Comparison of ENCODE assay signal across 11 mouse cellular contexts in the genomic region with DNA sequence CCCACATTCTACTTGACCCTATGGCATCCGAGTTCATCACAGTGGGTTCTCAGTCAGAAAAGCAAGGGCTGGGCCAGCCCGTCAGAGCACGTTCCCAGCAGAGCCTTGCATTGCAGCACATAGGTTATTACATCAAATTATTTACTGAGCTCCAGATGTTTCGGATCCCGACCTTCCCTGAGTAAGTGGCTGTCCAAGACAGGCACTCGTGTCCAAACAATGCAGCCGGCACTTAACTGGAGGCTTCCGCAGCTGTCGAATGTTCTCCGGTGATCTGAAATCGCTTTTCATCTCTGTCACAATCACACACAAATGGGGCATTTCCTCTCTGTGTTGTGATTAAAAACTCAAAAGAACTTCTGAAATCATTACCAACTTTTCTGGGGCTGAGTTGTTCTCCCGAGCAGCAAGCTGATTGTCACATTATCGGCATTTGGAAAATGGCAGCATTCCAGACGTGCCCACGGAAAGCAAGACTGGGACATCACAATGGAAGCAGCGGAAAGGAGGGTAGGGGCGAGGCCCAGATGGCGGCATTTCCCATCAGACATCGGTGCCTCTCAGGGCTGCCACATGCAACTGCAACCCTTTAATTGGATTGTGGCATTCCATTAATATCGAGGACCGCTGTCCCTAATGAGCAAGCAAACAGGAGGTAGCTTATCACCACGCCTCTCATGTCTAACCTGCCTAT.
DNase-seq lines count a peak whose midpoint lies in the region; ATAC-seq lines count a peak whose summit lies in the region.
"Had no signal": no experiment of that assay in that cellular context is flagged by ENCODE, and none has a peak within 500 bp of the region (broad histone marks: within the 10 kb centered on the region; RNA-seq: fewer than 3 reads in every experiment).

No protein-coding gene starts in this region.

- no peak overlapping the region for H3K4me3 ChIP-seq in kidney, embryonic 16.5 days (ENCODE audit: low read length)
- no peak overlapping the region for H3K4me3 ChIP-seq in embryonic facial prominence, embryonic 10.5 days
- H3K4me3 ChIP-seq in intestine, embryonic 16.5 days (ENCODE audit: low read length), result no peak overlapping the region
- H3K4me3 ChIP-seq: liver, embryonic 15.5 days had no signal

- no peaks in the 10 kb centered on the region for H3K36me3 ChIP-seq in kidney, embryonic 16.5 days (ENCODE audit: insufficient read depth, low read length)
- no peaks in the 10 kb centered on the region for H3K36me3 ChIP-seq in embryonic facial prominence, embryonic 10.5 days (replicated peaks)
- no peaks in the 10 kb centered on the region for H3K36me3 ChIP-seq in intestine, embryonic 16.5 days (ENCODE audit: control insufficient read depth, insufficient read depth, low read length)
- H3K36me3 ChIP-seq: liver, embryonic 15.5 days had no signal

- no peak overlapping the region for H3K4me2 ChIP-seq in kidney, embryonic 16.5 days (replicated peaks; ENCODE audit: low read depth, low read length)
- no peak overlapping the region for H3K4me2 ChIP-seq in intestine, embryonic 16.5 days (ENCODE audit: low read depth, low read length)
- H3K4me2 ChIP-seq: liver, embryonic 15.5 days had no signal

- WGBS in kidney, embryonic 16.5 days, result 59% methylated on average over 22 of the region's 22 CpGs
- WGBS in embryonic facial prominence, embryonic 10.5 days, result 63% methylated on average over 22 of the region's 22 CpGs
- WGBS in intestine, embryonic 16.5 days, result 58% methylated on average over 22 of the region's 22 CpGs

- no peak for DNase-seq in kidney, adult 18-20 months
- peak; percentile 47 for DNase-seq in embryonic facial prominence, embryonic 10.5 days (ENCODE audit: low spot score)
- peak; percentile 37 for DNase-seq in lung, postnatal 36 days
- DNase-seq in urinary bladder, postnatal 36 days (ENCODE audit: low spot score in 2 of 2), result no peak
- no peak for DNase-seq in ovary, postnatal 14 days (ENCODE audit: low spot score)
- DNase-seq: kidney, adult 11 months had no signal

- H3K9me3 ChIP-seq in kidney, embryonic 16.5 days (ENCODE audit: low read length), result no peaks in the 10 kb centered on the region
- H3K9me3 ChIP-seq in embryonic facial prominence, embryonic 10.5 days, result no peaks in the 10 kb centered on the region
- no peaks in the 10 kb centered on the region for H3K9me3 ChIP-seq in intestine, embryonic 16.5 days (ENCODE audit: control insufficient read depth, low read length)
- H3K9me3 ChIP-seq: liver, embryonic 15.5 days had no signal

- H3K27ac ChIP-seq in kidney, embryonic 16.5 days (ENCODE audit: low read length), result no peak overlapping the region
- no peak overlapping the region for H3K27ac ChIP-seq in embryonic facial prominence, embryonic 10.5 days (replicated peaks)
- no peak overlapping the region for H3K27ac ChIP-seq in intestine, embryonic 16.5 days (ENCODE audit: low read length)
- H3K27ac ChIP-seq: liver, embryonic 15.5 days had no signal

- H3K9ac ChIP-seq in kidney, embryonic 16.5 days (replicated peaks; ENCODE audit: low read length), result no peak overlapping the region
- H3K9ac ChIP-seq in intestine, embryonic 16.5 days (ENCODE audit: low read depth, low read length), result no peak overlapping the region
- H3K9ac ChIP-seq: liver, embryonic 15.5 days had no signal

- 0 out of 2 replicates have a peak, but pooled peaks have one; percentile 37 for ATAC-seq in kidney, embryonic 16.5 days (ENCODE audit: low FRiP score, low TSS enrichment)
- peak; percentile 73 for ATAC-seq in intestine, embryonic 16.5 days
- ATAC-seq in monocyte, adult 5-6 weeks (replicated peaks; ENCODE audit: insufficient number of reproducible peaks, low FRiP score, low TSS enrichment, poor library complexity, severe bottlenecking), result no peak

- H3K4me1 ChIP-seq in kidney, embryonic 16.5 days (ENCODE audit: insufficient read depth, low read length), result no peaks in the 10 kb centered on the region
- H3K4me1 ChIP-seq in embryonic facial prominence, embryonic 10.5 days, result peaks cover 15% of the 10 kb centered on the region
- no peaks in the 10 kb centered on the region for H3K4me1 ChIP-seq in intestine, embryonic 16.5 days (ENCODE audit: control insufficient read depth, insufficient read depth, low read length)
- H3K4me1 ChIP-seq: liver, embryonic 15.5 days had no signal

- no peaks in the 10 kb centered on the region for H3K27me3 ChIP-seq in kidney, embryonic 16.5 days (ENCODE audit: insufficient read depth, low read length)
- no peaks in the 10 kb centered on the region for H3K27me3 ChIP-seq in embryonic facial prominence, embryonic 10.5 days (replicated peaks; ENCODE audit: low read depth, poor library complexity, severe bottlenecking)
- no peaks in the 10 kb centered on the region for H3K27me3 ChIP-seq in intestine, embryonic 16.5 days (replicated peaks; ENCODE audit: control insufficient read depth, insufficient read depth, low read length)
- H3K27me3 ChIP-seq: CH12.LX; liver, embryonic 15.5 days had no signal

Comparison
In these comparisons a context has a peak if more than half of its experiments do, and no peak if none do; other contexts are left out.
1. DNase-seq: peak in embryonic facial prominence, embryonic 10.5 days (single experiment) and lung, postnatal 36 days (single experiment); none in kidney, adult 18-20 months (single experiment), urinary bladder, postnatal 36 days (0 of 2) and ovary, postnatal 14 days (single experiment).